Mouse (Mus musculus) layer of hippocampus, postnatal 10 days (tissue): ENCODE data around the gene Gas2l2. TPM values are rescaled to one million over a fixed set of nuclear protein-coding genes. Genes with fewer than 3 reads are reported as not detected.

ENCODE experiments used
- DNase-seq, 2 experiments: peaks; one replicate each; pipeline ENCODE4 v3.0.0; 2021; ENCODE audit warnings: low spot score in 2 of 2
- total RNA-seq, 2 experiments: library from RNA; stranded (reverse); gene quantifications; 2 replicates each; pipeline ENCODE4 v1.2.3; 2021

Gene Gas2l2
- total RNA-seq, 2 experiments from 2014 or later: 0.62 to 1.4 TPM

DNA sequence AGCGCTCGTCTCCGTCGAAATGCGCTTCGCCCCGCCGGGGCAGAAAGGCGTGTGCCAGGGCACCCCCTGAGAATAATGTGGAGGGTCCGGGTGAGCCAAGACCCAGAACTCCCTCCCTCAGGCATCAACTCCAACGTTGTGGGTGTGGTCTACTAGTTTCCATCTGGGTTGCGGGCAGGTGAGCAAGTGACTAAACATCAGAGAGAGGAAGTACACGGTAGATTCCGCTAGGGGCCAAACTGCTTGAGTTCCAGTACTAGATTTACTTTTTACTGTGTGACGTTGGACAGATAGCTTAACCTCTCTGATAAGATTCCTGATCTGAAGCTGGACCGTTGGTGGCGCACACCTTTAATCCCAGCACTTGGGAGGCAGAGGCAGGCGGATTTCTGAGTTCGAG, 15.7 kb upstream of the Gas2l2 start:
- no peak for DNase-seq

DNA sequence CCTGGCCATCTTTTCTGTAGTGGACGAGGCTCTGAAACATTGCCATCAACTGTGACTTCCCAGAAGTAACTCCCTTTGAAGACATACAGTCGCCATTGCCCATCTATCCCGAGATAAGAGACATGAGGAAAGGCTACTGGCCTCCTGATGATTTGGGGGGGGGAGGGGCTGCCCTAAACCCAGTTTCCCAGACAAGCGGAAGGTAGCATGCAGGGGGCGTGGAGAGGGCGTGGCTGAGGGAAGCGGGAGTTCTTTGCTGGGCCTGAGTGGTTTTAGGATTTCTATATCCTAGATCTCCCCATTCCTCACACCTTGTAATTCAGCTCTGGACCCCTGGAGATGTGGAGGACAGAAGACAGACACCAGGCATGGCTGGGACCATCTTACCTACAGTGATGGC, 14.6 kb upstream of the Gas2l2 start:
- no peak for DNase-seq

DNA sequence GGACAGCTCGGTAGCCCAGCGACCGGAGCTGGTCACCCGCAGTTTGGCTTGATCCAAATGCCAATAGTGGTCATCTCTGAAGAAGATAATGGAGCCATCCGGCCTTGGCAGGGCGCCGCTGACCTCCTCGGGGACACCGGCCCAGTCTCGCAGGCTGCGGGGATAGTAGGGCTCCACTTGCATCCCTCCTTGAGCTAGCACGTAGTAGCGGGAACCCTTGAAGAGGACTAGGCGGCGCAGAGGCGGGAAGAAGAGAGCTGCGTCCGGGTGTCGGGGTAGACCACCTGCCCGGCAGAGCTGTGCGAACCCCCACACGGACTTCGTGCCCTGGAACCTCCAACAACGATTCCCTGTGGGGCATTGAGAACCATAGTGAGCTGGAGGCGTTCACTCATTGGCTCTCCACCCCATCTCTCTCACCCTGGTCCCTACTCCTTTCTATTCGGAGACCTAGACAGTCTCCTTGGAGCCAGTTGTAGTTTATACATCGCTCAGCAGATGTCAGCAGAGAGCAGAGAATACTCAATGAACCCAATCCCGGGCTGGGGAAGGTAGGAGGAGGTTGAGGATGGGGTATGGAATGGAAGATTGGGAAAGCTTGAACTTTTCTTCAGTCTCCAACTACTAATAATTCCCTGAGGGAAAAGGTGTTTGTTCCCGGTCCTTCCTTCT, 13.5 kb upstream of the Gas2l2 start:
- peak; percentile 83 to 86 for DNase-seq

DNA sequence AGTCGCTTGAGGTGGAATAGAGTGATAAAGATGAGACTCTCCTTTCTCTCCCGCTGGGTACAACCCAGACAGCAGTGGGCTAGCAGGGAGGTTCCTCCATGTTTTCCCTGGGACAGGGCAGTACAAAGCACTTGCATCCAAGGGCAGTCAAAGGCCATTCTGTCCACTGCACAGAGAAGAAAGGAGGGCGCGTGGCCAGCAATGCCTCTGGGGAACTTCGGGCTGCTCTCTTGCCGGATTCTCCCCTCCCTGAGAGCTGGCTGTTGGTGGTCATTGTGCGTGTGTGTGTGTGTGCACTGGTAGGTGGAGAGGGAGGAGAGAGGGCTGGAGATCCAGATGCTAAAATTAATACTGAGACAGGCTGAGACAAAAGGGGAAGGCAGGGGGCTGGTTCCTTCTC, 12.0 kb upstream of the Gas2l2 start:
- DNase-seq: no peak

DNA sequence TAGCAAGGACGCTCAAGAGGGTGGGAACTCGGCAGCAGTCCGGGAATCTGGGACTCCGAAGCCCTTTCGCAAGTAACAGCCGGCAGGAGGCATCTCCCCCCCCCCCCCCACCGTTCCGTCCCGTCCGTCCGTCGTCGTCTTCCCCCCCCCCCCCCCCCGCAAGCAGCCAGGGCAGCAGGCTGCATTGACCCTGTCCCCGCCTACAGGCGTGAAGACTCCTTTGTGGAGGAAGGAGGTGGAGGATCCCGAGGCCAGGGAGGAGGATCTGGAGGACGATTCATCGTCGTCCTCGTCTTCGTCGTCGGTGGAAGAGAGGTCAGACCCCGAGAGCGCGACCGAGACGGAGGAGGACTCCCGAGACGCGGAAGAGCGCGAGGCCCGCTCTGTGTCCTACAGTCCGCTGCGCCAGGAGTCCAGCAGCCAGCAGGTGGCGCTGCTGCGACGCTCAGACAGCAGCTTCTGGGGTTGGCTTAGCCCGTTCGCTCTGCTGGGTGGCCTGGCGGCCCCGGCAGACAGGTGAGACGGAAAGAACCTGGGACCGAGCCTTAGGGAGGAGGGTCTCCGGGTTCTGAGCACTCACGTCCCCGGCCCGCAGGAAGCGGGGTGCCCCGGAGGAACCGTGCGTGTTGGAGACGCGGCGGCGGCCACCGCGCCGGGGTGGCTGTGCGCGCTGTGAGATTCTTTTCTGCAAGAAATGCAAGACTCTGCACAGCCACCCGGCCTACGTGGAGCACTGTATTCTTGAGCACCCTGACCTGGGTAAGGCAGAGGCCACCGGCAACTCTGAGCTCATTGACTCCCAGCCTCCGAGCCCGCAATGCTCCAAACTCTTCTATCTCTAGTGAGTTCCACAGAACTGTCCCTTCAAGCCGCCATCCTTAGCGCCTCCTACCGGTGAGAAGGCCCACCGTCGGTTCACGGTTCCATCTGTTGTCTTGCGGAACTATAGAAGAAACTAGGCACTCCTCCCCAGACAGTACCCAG, 11.1 kb upstream of the Gas2l2 start:
- peak; percentile 86 to 90 for DNase-seq

DNA sequence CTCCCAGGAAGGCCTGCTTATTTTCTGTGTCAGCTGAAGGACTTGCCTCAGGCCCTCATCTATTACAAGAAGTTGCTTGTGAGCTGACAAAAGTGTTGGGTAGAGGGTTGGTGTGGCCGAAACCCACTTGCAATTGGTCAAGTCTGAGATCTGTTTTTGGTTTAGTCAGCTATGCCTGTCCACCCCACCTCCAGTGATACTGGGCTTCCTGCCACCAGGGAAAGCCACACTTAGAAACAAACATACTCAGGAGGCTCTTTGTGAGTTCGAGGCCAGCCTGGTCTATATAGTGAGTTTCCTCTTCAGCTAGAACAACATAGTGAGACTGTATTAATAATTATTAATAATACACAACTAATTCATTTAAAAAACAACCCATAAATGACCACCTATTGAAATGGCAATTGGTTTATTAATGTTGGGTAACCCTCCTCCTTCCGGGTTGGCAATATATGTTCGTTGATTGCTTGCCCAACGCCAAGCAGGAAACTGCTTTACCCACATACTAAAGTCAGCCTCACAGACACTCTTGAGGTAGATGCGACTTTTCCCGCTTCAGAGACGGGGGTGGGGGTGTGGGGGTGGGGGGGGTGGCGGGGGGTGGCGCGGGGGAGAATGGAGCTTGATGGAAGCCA, 10.3 kb upstream of the Gas2l2 start:
- no peak for DNase-seq

DNA sequence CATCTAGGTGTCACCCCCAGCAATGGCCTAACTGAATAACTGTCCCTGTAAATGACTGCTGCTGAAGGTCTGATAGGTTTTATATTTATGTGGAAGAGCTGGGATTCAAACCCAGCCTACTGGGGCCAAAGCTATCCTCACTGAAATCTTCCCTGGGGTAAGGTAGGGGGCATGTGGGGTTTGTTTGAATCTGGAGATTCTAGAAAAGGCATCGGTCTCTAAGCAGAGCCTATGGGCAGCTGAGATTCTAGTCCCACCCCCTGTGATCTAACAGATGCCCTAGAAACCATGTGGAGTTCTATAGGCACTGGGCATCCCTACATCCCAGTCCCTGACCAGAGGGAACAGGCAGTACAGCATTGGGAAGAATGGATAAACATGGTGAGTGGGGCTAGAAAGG, 8.1 kb upstream of the Gas2l2 start, which contains the start of gene 1700020L24Rik:
TSS of gene 1700020L24Rik (plus strand) at position 301 of the 400 bp plus-strand sequence.
- no peak for DNase-seq

DNA sequence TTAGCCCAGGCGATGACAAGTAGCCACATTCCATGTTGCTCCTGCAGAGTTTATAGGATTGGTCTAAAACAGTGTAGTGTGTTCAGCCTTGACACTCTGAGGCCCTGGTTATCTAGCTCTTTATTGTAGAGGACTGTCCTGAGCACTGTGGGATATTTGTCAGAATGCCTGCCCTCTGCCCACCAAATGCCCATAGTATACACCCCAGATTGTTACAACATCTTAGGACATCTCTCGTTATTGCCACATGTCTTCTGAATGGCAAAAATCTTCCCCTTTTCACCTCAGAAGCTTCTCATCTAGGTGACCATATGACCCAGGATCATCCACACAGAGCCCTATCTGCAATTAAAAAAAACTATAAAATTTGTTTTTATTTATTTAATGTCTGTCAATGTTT, 3.3 kb upstream of the Gas2l2 start:
- DNase-seq: no peak

DNA sequence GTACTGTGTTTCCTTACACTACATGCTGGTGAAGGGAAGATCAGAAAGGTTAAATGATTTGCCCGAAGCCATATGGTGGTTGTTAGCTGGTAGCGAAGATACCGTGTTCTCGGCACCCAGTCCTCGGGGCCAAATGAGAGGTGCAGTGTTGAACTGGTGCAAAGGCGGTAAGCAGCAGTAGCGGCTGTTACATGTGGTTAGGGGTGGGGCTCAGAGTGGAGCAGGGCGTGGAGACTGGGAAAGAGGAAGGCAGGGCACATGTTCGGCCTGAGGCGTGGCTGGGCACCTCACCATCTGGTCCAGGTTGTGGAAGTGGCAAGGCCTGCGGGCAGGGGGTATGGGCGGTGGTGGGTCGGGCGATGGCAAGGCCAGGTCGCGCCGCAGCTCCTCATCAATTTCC, 2.3 kb downstream of the Gas2l2 start:
- DNase-seq: no peak

DNA sequence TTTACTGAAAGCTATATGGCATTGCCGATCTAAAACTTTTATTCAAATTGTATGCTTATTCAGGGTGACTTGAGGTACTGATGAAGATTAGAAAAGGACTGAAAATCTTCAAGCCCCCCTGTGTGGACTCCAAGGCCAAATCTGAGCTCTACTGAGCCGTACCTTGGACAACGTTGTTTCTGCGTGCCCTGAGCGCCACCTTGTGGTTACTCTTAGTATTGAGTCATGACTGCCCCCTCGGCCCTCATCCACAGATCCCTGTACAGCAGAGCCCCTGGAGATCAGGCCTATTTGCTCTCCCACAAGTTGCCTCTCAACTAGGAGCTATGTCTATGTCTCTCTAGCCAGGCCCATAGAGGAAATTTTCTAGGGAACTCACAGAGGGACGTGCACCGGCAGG, 4.6 kb downstream of the Gas2l2 start:
- peak; percentile 85 to 87 for DNase-seq

DNA sequence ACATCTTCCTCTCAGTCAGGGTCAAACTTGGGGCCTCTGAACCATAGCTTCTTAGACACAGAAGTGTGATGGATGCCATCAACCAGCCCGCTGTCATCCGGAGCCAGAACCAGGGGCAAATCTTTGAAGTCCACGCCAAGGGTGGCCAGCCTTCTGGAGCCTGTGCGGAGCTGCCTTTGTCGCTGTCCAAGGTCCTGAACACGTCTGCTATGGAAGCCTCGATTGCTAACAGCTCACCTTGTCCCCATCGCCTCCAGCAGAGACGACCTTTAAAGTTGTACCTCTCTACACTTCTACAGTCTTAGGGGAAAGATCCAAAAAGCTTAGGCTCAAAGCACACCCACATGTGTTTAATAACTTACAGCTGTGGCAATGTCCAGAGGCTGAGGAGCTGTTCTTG, 8.0 kb downstream of the Gas2l2 start:
- peak; percentile 56 to 61 for DNase-seq

DNA sequence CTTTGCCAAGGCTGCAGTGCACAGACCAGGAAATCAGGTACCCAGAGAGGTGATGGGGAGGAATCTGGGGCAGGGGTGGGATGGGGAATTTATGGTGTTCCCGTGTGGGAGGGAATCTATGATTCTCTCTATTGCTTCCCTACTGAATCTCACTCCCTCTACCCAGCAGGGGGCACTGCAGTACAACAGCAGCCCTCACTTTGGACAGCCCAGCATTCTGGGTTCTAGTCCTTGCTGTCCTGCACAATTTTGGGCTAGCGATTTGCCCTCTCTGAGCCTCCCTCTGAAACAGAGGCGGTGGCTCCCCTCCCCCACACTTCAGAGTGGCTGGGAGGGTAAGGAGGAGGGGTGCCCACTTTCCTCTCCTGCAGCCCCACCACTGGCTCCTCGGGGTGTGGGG, 8.9 kb downstream of the Gas2l2 start:
- DNase-seq: peak in 1 of 2 experiments; percentile 58

DNA sequence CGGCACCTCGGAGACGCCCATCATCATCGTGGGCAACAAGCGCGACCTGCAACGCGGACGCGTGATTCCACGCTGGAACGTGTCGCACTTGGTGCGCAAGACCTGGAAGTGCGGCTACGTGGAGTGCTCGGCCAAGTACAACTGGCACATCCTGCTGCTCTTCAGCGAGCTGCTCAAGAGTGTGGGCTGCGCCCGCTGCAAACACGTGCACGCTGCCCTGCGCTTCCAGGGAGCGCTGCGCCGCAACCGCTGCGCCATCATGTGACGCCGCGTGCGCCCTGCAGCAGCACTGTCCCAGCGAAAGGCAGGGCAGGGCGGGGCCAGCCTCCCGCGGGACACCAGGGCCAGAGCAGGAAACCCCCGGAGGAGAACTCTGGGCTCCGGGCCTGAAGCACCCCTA, 10.7 kb downstream of the Gas2l2 start:
- peak; percentile 59 to 68 for DNase-seq

DNA sequence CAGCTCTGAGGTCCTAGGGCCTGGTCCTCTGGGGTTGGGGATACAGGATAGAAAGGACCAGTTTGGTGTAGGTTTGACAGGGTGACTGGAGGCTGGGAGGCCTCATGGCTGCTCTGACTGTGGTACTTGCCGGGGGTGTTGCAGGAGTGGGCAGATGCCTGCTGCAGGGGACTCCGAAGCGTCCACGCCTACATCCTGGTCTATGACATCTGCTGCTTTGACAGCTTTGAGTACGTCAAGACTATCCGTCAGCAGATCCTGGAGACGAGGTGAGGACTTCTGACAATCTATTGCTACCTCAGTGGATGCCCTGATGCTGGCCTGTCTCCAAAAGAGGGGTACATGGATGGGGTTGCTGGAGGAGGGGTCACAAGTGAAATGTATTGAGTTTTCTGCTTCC, 11.5 kb downstream of the Gas2l2 start:
- no peak for DNase-seq

DNA sequence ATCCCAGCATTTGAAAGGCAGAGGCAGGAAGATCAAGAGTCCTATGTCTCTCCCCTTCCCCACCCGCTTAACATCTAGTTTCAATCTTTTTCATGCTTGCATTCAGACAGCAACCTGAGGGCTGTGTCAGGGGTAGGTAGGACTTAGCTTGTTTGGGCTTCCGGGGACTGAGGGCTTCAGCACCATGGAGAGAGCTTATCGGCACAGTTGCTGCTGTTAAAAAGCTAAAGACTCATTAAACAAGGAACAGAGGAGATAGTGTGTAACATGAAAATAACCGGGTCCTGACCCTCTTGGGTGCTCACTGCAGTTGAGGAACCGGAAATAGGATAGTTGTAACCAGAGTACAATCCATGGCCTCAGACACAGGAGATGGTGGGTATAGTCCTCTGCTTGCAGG, 12.2 kb downstream of the Gas2l2 start:
- peak in 1 of 2 experiments; percentile 61 for DNase-seq

DNA sequence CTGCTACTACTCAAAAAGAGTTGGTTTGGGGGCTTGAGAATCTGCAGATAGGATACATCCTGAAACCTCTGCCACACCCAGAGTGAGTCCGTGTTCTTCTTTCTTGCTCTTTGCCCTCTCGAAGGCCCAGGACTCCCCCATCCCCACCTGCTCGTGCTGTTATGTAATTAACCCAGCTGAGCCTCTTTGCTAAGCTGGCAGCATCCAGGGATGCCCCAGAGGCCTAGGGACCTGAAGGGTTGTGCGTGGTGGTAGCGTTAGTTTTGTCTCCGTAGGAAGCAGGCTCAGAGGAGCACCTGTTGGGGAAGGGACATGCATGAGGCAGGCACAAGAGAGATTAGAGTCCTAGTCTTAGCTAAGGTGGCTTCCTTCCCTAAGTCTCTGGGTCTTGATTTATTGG, 18.7 kb downstream of the Gas2l2 start:
- DNase-seq: no peak

DNA sequence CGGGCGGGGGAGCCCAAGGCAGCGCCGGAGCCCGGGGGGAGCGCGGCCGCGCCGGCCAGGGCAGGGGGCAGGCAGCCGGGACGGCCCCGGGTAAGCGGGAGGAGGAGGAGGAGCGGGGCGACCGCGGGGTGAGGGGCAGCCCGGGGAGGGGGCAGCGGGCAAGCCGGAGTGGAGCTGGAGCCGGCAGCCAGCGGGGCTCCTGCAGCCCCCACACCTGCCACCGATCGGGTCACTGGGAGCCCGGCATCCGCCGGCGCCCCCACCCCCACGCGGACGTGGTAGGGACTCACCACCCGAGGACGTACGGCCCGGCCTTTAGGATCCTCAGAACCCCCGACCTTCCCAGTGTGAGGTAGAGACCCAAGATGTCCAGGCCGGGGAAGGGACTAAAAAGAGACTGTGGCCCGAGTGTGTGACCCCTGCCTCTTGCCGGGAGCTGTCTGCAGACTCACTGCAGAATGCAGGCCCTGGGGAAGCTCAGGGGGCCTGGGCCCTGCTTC, 19.4 kb downstream of the Gas2l2 start:
- DNase-seq: peak in 1 of 2 experiments; percentile 46

DNA sequence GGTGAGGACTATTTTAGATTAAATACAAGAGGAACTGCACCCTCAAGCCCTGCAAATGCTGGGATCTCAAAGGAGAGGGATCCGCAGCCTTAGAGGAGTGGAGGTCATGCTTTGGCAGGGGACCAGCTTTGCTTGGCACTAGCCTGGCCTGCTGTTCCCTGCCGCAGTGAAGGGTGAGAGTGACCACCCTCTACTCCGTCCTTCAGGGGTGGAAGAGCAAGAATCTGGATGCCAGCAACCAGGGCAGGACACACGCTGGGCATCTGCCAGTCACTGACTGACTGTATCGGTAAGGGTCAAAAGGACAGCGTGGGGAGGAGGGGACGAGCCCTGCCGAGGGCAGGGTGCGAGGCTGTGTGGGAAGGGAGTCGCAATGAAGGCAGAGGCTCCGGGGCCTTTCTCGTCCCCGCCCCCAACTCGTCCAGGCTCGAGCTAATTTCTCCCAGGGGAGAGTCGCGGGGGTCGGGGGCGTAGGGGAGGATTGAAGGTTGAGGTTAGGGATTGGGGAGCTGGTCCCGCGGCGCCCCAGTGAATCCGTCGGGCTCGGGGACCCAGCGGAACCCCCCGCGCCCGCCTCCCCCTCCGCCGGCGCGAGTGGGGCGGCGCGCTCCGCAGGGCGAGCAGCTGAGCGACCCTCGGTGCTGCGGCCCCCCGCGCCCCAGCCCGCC, 20.0 kb downstream of the Gas2l2 start, which contains the start of gene Rasl10b:
TSS of gene Rasl10b (plus strand) at position 51 of the 668 bp plus-strand sequence.
- peak; percentile 53 to 67 for DNase-seq

DNA sequence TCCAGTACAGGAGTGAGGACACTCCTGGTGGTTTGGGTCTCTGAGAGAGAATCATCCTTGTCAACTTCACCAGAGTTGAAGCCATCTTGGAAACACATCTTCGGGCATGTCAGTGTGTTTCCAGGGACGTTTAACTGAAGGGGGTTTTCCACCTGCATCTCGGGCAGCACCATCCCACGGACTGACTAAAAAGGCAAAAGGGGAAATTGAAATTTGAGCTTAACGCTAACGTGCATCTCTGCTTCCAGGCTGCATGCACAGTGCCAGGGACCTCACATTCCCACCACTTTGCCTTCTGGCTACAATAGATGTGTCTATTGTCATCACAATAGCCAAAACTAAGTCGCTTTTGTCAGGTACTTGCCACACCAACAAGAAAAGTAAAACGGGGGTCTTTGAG, 21.0 kb downstream of the Gas2l2 start:
- DNase-seq: no peak

DNA sequence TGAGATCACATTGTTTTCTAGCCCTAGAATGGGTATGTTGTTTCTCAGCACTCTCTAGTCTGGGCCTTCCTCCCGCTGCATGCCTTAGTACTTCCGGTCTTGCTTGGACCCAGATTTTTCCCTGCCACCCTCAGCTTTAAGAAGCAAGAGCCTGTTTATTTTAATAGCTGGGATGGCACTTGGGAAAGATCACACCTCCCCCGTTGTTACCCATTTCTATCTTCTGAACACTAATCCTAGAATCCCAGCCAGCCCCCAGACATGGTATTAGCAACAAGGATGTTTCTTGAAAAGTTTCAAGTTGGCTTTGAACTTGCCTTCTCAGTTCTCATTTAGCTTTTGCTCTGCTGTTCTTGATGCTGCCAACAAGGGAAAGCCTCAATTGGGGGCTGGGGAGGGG, 22.9 kb downstream of the Gas2l2 start:
- DNase-seq: no peak

DNA sequence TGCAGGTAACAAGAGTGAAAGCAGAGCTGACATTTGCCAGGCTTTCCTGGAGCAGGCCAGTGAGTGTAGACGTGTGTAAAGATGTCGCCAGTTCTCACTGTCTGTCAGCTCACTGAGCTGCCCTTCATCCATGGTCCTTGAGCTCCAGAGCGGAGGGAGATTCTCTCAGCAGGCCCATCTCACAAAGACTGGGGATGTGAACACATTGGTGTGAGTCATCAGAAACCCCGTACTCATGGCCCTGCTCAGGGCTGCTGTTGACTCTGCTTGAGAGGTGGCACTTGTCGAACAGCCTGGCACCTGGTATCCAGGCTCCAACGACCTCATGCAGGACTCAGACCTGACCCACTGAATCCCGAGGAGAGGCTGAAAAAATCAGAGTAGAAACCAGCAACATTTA, 25.5 kb downstream of the Gas2l2 start:
- DNase-seq: no peak
